Mouse (Mus musculus) ES-E14 (cell line): ENCODE data around the gene Rnf224.

Source experiments
- CHD2 ChIP-seq: IDR thresholded peaks from 2 replicates; pipeline ENCODE4 v1.6.1; 2014; ENCODE audit warnings: mild to moderate bottlenecking, low read depth, low read length, inconsistent platforms
- HCFC1 ChIP-seq: IDR thresholded peaks from 2 replicates; pipeline ENCODE4 v1.6.1; 2012; ENCODE audit warnings: low read length, inconsistent platforms, borderline replicate concordance; ENCODE audit not compliant: insufficient read depth
- MAFK ChIP-seq: IDR thresholded peaks from 2 replicates; pipeline ENCODE4 v1.6.1; 2014; ENCODE audit warnings: mild to moderate bottlenecking, low read depth, low read length, inconsistent platforms; ENCODE audit not compliant: insufficient read depth
- ZC3H11A ChIP-seq: IDR thresholded peaks from 2 replicates; pipeline ENCODE4 v1.6.1; 2012; ENCODE audit warnings: low read depth, mild to moderate bottlenecking, inconsistent platforms, low read length, borderline replicate concordance
- ZNF384 ChIP-seq: IDR thresholded peaks from 2 replicates; pipeline ENCODE4 v1.6.1; 2012; ENCODE audit warnings: low read depth, low read length, inconsistent platforms

DNA sequence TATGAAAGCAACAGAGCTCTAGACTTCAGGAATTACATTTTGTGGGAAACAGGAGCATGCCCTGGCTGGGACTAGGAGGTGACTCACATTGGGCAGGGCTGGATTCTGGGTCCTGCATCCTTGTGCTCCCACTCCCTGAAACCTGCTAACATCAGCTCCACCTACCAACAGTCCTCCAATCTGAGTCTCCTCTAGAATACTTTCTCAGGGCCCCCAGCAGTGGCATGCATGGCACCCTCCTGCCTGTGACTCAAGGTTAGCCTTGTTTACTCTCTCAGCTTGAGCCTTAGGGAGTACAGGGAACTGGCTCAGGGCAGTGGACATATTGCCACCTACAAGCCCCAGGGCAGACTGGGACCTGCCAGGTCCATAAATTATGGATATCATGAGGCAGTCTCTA, 1.5 kb upstream of the Rnf224 start:
- TF ChIP-seq CHD2 (no peak), HCFC1 (no peak), MAFK (no peak), ZC3H11A (no peak), ZNF384 (no peak)
